Mouse (Mus musculus) cerebellum, adult (tissue): ENCODE measurements around the gene Gtf2b.

Experiments used
- ATAC-seq: cut with Nextera tagmentation; 2 replicates; pipeline ENCODE4 v1.9.2; 2017; ENCODE audit warnings: mild to moderate bottlenecking, moderate library complexity, mixed read lengths; ENCODE audit not compliant: insufficient number of reproducible peaks, low FRiP score, low TSS enrichment

Gtf2b gene

DNA sequence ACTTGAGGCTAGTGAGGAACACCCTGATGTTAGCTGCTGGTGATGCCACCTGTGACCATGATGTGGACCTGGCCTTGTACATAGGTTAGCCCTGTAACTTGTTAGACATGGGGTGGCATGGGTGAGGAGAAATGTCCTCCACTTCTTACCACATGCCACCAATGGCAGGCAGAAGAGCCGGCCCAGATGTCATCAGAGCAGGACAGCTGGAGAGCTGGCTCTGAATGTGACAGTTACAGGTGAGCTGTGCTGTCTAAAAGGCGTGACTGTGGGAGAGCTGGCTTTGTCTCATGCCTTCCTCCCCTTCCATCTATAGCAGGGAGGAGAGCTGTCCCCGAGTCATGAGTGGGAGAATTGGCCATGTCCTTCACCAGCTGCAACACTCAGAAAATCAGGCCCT, 30.7 kb downstream of the Gtf2b start:
- ATAC-seq = no peak

DNA sequence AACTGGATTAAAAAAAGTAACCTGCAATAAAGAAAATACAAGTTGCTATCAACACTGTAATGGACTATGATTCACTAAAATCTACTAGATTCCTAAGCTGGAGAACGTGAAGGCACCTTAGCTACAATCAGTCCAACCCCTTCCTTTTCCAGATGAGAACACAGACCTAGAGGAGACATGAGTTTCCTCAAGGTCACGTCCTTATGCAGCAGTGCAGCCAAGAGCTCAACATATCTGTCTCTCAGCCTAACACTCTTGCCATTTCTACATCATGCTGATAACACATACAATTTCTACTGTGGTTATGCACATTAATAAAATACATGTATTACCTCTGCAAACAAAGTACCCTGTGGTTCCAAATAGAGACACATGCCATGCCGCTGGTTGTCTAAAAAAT, 46.7 kb downstream of the Gtf2b start:
- no peak for ATAC-seq

DNA sequence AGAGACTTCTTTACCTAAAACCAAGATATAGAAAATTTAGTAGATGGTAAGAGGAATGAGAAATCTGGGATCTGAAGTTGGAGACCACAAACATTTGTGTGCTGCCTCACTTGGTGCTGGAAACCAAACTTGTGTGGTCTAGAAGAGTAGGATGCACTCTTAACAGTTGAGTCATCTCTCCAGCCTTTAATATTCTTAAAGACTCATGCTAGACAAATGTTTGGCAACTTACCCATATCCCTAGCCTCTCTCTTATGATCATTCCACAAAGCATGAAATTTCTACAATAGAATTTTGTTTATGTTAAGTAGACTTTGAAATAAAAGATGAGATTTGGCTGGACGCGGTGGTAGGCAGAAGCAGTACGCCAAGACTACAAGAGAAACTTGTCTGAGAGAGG, 52.7 kb downstream of the Gtf2b start:
- ATAC-seq = no peak

DNA sequence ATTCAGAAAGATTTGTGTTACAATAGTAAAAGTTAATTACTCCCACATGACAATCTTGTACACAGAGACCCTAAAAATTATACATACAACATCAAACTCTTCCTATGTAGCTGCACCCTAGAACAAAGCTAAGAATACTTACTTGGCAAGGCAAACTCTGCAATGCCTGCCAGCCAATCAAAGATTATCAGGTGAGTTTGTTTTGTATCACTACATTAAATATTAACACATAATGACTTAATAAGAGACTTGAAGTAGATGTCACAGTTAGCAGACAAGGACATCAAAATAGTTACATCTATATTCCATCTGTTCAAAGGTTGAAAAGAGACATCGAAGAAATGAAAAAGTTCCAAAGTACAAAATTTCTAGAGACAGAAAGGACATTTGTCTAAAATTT, 58.8 kb downstream of the Gtf2b start:
- no peak for ATAC-seq

DNA sequence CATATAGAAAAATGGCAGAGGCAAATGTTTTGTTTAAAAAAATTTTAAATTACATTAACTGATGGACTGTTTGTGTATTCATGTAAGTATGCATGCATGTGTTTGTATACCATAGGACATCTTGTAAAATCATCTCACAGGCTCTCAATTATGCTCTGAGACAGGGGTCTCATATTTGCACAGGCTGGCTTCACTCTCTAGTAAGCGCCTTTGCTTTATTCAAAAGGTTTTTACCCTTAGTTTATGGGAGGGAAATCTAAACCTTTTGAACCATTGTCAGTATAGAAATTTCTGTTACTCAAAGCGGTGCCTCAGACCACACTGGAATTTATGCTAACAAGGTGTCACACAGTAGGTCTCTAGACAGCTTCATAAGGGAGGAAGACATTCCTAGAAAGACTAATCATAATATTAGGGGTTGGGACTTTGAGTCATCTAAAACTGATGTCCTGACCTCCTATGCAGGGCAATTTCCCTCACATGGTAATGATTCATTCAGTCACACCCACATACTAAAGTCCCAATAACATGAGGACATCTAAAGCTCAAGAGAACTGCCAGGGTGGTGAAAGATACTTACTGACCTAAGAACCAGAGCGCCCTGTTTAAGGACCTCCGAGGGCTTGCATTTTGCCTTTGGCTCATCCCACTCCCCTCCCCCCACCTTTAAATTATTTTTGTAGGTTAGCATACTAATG, 61.8 kb downstream of the Gtf2b start:
- ATAC-seq = no peak

DNA sequence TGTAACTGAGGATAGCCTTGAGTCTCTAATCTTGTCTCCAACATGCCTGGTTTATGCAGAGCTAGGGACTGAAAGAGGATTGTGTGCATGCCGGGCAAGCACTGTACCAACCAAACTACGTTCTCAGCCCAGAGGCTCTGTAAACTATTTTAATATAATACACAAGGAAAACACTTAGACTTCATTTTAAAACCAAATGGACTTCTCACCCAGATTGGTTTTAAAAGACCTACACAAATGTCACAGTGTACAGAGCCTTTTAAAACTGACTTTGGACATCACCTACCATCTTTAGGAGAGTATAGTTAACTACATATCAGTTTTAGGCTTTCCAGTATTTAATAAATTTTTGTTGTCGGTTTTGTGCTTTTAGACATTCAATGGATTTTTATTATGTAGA, 68.1 kb downstream of the Gtf2b start:
- ATAC-seq = no peak
